Mouse (Mus musculus) lung, postnatal 0 days (tissue): ENCODE data around the gene Pced1b.

Experiments used
- CTCF ChIP-seq: IDR thresholded peaks from 2 replicates; pipeline ENCODE4 v1.5.1; 2016; ENCODE audit warnings: antibody characterized with exemption, mild to moderate bottlenecking
- EP300 ChIP-seq: IDR thresholded peaks from 2 replicates; pipeline ENCODE4 v1.6.1; 2016; ENCODE audit warnings: antibody characterized with exemption, mild to moderate bottlenecking, control low read depth

DNA sequence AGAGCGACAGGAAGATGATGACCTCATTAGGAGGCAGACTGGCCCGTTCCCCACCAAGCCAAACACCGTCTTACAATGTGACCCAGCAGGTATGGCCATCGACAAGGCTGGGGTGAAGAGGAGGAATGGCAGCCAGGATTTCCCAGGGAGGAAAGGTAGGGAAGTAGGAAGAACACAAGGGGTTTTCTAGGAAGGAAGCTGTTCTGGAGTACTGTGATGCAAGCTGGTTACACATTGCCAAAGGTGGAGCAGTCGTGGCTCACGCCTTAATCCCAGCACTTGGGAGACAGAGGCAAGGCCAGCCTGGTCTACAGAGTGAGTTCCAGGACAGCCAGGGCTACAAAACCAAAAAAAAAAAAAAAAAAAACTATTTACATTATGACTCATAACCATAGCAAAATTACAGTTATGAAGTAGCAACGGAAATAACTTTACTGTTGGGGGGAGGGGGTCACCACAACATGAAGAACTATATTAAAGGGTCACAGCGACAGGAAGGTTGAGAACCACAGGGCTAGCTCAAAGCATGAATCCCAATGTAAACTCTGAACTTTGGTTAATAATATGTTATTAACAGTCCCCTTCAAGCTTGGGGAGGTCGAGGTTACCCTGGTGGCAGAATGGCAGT lies 108.9 kb downstream of the Pced1b start:
- no peak for TF ChIP-seq CTCF
- TF ChIP-seq EP300: no peak
